Mouse (Mus musculus) heart, embryonic 12.5 days (tissue): ENCODE measurements around the gene Smim14. TPM values are rescaled to one million over a fixed set of nuclear protein-coding genes. Genes with fewer than 3 reads are reported as not detected.
A peak's percentile ranks its signal among the peaks of the same experiment; 100 is the strongest.

Source experiments
- ATAC-seq: fragments of 200-750 bp; cut with Nextera tagmentation; 2 replicates; pipeline ENCODE4 v1.8.0; 2017; ENCODE audit warnings: moderate TSS enrichment, moderate library complexity; ENCODE audit not compliant: insufficient number of reproducible peaks, low FRiP score
- H3K27ac ChIP-seq: fragments of 300-500 bp; sonication (generic); 2 replicates; pipeline ENCODE4 v1.5.1; 2016; ENCODE audit warnings: mild to moderate bottlenecking, moderate library complexity; ENCODE audit not compliant: poor library complexity, severe bottlenecking
- H3K27me3 ChIP-seq: fragments of 300-500 bp; sonication (generic); replicated peaks from 2 replicates; pipeline ENCODE4 v1.6.1; 2016; ENCODE audit warnings: mild to moderate bottlenecking, moderate library complexity
- H3K36me3 ChIP-seq: fragments of 300-500 bp; sonication (generic); 2 replicates; pipeline ENCODE4 v1.6.1; 2016; ENCODE audit warnings: mild to moderate bottlenecking, moderate library complexity
- H3K4me1 ChIP-seq: fragments of 300-500 bp; sonication (generic); replicated peaks from 2 replicates; pipeline ENCODE4 v1.6.1; 2016; ENCODE audit warnings: mild to moderate bottlenecking
- H3K4me2 ChIP-seq: fragments of 300-500 bp; sonication (generic); 2 replicates; pipeline ENCODE4 v1.6.1; 2016; ENCODE audit warnings: mild to moderate bottlenecking, moderate library complexity
- H3K4me3 ChIP-seq: fragments of 300-500 bp; sonication (generic); 2 replicates; pipeline ENCODE4 v1.5.1; 2016; ENCODE audit warnings: mild to moderate bottlenecking
- H3K9ac ChIP-seq: fragments of 300-500 bp; sonication (generic); 2 replicates; pipeline ENCODE4 v1.6.1; 2016; ENCODE audit warnings: mild to moderate bottlenecking, moderate library complexity
- H3K9me3 ChIP-seq: fragments of 300-500 bp; sonication (generic); replicated peaks from 2 replicates; pipeline ENCODE4 v1.6.1; 2016; ENCODE audit warnings: mild to moderate bottlenecking, moderate library complexity
- WGBS: fragments of 180-500 bp; shearing (Covaris S2); methylation state at CpG from one replicate; pipeline ENCODE4 v1.1.7; 2016; 5-methylcytosine and 5-hydroxymethylcytosine counted together
- polyA plus RNA-seq: library from polyadenylated mRNA; unstranded; fragments of >200 nt; fragmentation: Nextera tagmentation; extraction: Ambion mirVana; gene quantifications from 2 replicates; pipeline ENCODE4 v1.2.1, GENCODE M21; 2016

Smim14 gene
- polyA plus RNA-seq, 1 experiment from 2014 or later: 124 TPM

- no peak for ATAC-seq
- no peaks in the 10 kb centered on the region for H3K27me3 ChIP-seq
- H3K4me1 ChIP-seq: peaks cover 43% of the 10 kb centered on the region
- peak overlapping the region; percentile 94 for H3K4me3 ChIP-seq
- H3K36me3 ChIP-seq: 0 out of 2 replicates have a peak, but pooled peaks cover 9% of the 10 kb centered on the region
- H3K9ac ChIP-seq: peak overlapping the region; percentile 92
- peak overlapping the region; percentile 92 for H3K4me2 ChIP-seq
- H3K9me3 ChIP-seq: no peaks in the 10 kb centered on the region
- WGBS: 5% methylated on average over 15 of the region's 15 CpGs
- H3K27ac ChIP-seq: peak overlapping the region; percentile 88
These were observed 102.3 kb downstream of the Smim14 start for GRCm38 (mm10) chr5:65434471-65435362.

GRCm38 (mm10) chr5:65429441-65429840 is 107.5 kb downstream of the Smim14 start:
- no peaks in the 10 kb centered on the region for H3K27me3 ChIP-seq
- H3K4me3 ChIP-seq: no peak overlapping the region
- no peaks in the 10 kb centered on the region for H3K9me3 ChIP-seq
- H3K9ac ChIP-seq: no peak overlapping the region
- WGBS: 85% methylated on average over 5 of the region's 5 CpGs
- H3K36me3 ChIP-seq: peaks cover 35% of the 10 kb centered on the region
- ATAC-seq: no peak
- H3K4me1 ChIP-seq: peaks cover 21% of the 10 kb centered on the region
- H3K4me2 ChIP-seq: no peak overlapping the region
- no peak overlapping the region for H3K27ac ChIP-seq

- H3K4me1 ChIP-seq: peaks cover 12% of the 10 kb centered on the region
- WGBS: 57% methylated on average over 4 of the region's 4 CpGs
- no peak overlapping the region for H3K9ac ChIP-seq
- H3K36me3 ChIP-seq: peaks cover 45% of the 10 kb centered on the region
- H3K4me3 ChIP-seq: no peak overlapping the region
- H3K27ac ChIP-seq: no peak overlapping the region
- H3K9me3 ChIP-seq: no peaks in the 10 kb centered on the region
- no peaks in the 10 kb centered on the region for H3K27me3 ChIP-seq
- no peak for ATAC-seq
- H3K4me2 ChIP-seq: no peak overlapping the region
These were observed 108.7 kb downstream of the Smim14 start for GRCm38 (mm10) chr5:65428321-65428720.

- Histone ChIP-seq H3K4me2 (no peak overlapping the region), H3K27ac (no peak overlapping the region), H3K4me1 (peaks cover 5% of the 10 kb centered on the region; the same call in 1 of the 2 replicates), H3K9ac (no peak overlapping the region), H3K4me3 (no peak overlapping the region), H3K27me3 (no peaks in the 10 kb centered on the region), H3K9me3 (no peaks in the 10 kb centered on the region), H3K36me3 (peaks cover 67% of the 10 kb centered on the region)
- WGBS: 82% methylated on average over 5 of the region's 5 CpGs
- no peak for ATAC-seq
These were observed 111.7 kb downstream of the Smim14 start for GRCm38 (mm10) chr5:65425251-65425650.

- H3K27ac ChIP-seq: no peak overlapping the region
- H3K4me1 ChIP-seq: peaks cover 5% of the 10 kb centered on the region; the same call in 1 of the 2 replicates
- H3K36me3 ChIP-seq: peaks cover 72% of the 10 kb centered on the region
- no peaks in the 10 kb centered on the region for H3K9me3 ChIP-seq
- no peaks in the 10 kb centered on the region for H3K27me3 ChIP-seq
- H3K4me3 ChIP-seq: no peak overlapping the region
- no peak overlapping the region for H3K9ac ChIP-seq
- no peak for ATAC-seq
- WGBS: 83% methylated on average over 6 of the region's 6 CpGs
- H3K4me2 ChIP-seq: no peak overlapping the region
These were observed 112.8 kb downstream of the Smim14 start for GRCm38 (mm10) chr5:65424215-65424614.

- Histone ChIP-seq H3K4me1 (no peaks in the 10 kb centered on the region), H3K27me3 (no peaks in the 10 kb centered on the region), H3K9me3 (no peaks in the 10 kb centered on the region), H3K9ac (no peak overlapping the region), H3K27ac (no peak overlapping the region), H3K4me2 (no peak overlapping the region), H3K4me3 (no peak overlapping the region), H3K36me3 (peaks cover 84% of the 10 kb centered on the region)
- ATAC-seq: no peak
- 83% methylated on average over 8 of the region's 8 CpGs for WGBS
These were observed 114.2 kb downstream of the Smim14 start for GRCm38 (mm10) chr5:65422803-65423202.

- Histone ChIP-seq H3K27ac (no peak overlapping the region), H3K36me3 (peaks cover 80% of the 10 kb centered on the region), H3K4me1 (peaks cover 19% of the 10 kb centered on the region), H3K9ac (no peak overlapping the region), H3K9me3 (no peaks in the 10 kb centered on the region), H3K4me3 (no peak overlapping the region), H3K4me2 (no peak overlapping the region), H3K27me3 (no peaks in the 10 kb centered on the region)
- 74% methylated on average over 6 of the region's 6 CpGs for WGBS
- ATAC-seq: no peak
These were observed 116.2 kb downstream of the Smim14 start for GRCm38 (mm10) chr5:65420822-65421221.

GRCm38 (mm10) chr5:65419136-65419535 is 117.8 kb downstream of the Smim14 start:
- Histone ChIP-seq H3K4me3 (no peak overlapping the region), H3K27me3 (no peaks in the 10 kb centered on the region), H3K4me1 (peaks cover 32% of the 10 kb centered on the region), H3K9ac (no peak overlapping the region), H3K27ac (no peak overlapping the region), H3K4me2 (no peak overlapping the region), H3K9me3 (no peaks in the 10 kb centered on the region), H3K36me3 (peaks cover 69% of the 10 kb centered on the region)
- ATAC-seq: no peak
- WGBS: 81% methylated on average over 10 of the region's 10 CpGs

- H3K9me3 ChIP-seq: no peaks in the 10 kb centered on the region
- H3K4me3 ChIP-seq: peak overlapping the region; percentile 20; the same call in 1 of the 2 replicates
- H3K27me3 ChIP-seq: no peaks in the 10 kb centered on the region
- peak; percentile 92 for ATAC-seq
- H3K36me3 ChIP-seq: peaks cover 53% of the 10 kb centered on the region
- peaks cover 34% of the 10 kb centered on the region for H3K4me1 ChIP-seq
- peak overlapping the region; percentile 99 for H3K27ac ChIP-seq
- peak overlapping the region; percentile 54 for H3K9ac ChIP-seq
- 8% methylated on average over 26 of the region's 26 CpGs for WGBS
- H3K4me2 ChIP-seq: peak overlapping the region; percentile 58
These were observed 121.1 kb downstream of the Smim14 start for GRCm38 (mm10) chr5:65415653-65416458.

GRCm38 (mm10) chr5:65407989-65408388 is 129.0 kb downstream of the Smim14 start:
- Histone ChIP-seq H3K4me3 (no peak overlapping the region), H3K4me2 (no peak overlapping the region), H3K27me3 (no peaks in the 10 kb centered on the region), H3K4me1 (peaks cover 7% of the 10 kb centered on the region), H3K9ac (peak overlapping the region; percentile 22; the same call in 1 of the 2 replicates), H3K27ac (peak overlapping the region; percentile 37; the same call in 1 of the 2 replicates), H3K9me3 (no peaks in the 10 kb centered on the region), H3K36me3 (peaks cover 66% of the 10 kb centered on the region)
- 54% methylated on average over 12 of the region's 12 CpGs for WGBS
- no peak for ATAC-seq
